Mouse (Mus musculus) CH12.LX (cell line): ENCODE measurements around the gene Arhgef10l. TPM values are rescaled to one million over a fixed set of nuclear protein-coding genes. Genes with fewer than 3 reads are reported as not detected.

ENCODE experiments used
- DNase-seq: peaks from one replicate; pipeline ENCODE4 v3.0.0-alpha.2; 2013; ENCODE audit errors: extremely low read depth
- H3K27ac ChIP-seq: 2 replicates; pipeline ENCODE4 v1.5.1; 2012; ENCODE audit warnings: low read depth, mild to moderate bottlenecking, control low read depth, moderate library complexity; ENCODE audit not compliant: insufficient read depth
- H3K27me3 ChIP-seq: replicated peaks from 2 replicates; pipeline ENCODE3; 2012; ENCODE audit warnings: inconsistent platforms
- H3K36me3 ChIP-seq, 2 experiments: replicated peaks in 1 of 2; 2 replicates each; pipeline versions ENCODE3 to v1.6.1; 2012; ENCODE audit warnings: inconsistent platforms in 1 of 2, low read length in 1 of 2, mild to moderate bottlenecking in 1 of 2, mixed read lengths in 1 of 2, moderate library complexity in 1 of 2; ENCODE audit not compliant: control insufficient read depth in 1 of 2, insufficient read depth in 1 of 2
- H3K4me1 ChIP-seq, 2 experiments: 2 replicates each; pipeline ENCODE4 v1.6.1; 2012; ENCODE audit warnings: inconsistent platforms in 1 of 2, moderate library complexity in 1 of 2; ENCODE audit not compliant: insufficient read depth in 2 of 2, control insufficient read depth in 1 of 2
- H3K4me2 ChIP-seq: 2 replicates; pipeline ENCODE4 v1.6.1; 2012; ENCODE audit warnings: low read depth, mild to moderate bottlenecking, control low read depth; ENCODE audit not compliant: poor library complexity, insufficient read depth, severe bottlenecking
- H3K4me3 ChIP-seq, 3 experiments: fragments of 150-350 bp in 1 of 3; sonication (generic) in 1 of 3; replicated peaks in 1 of 3; 2 replicates each; pipeline versions ENCODE3 to v1.5.1; 2011 to 2012; ENCODE audit warnings: low read depth in 2 of 3, low read length in 2 of 3, mild to moderate bottlenecking in 2 of 3, moderate library complexity in 2 of 3, control low read depth in 1 of 3, improper control_type of control experiment in 1 of 3, inconsistent platforms in 1 of 3, mixed read lengths in 1 of 3; ENCODE audit not compliant: poor library complexity in 1 of 3
- H3K79me2 ChIP-seq: replicated peaks from 2 replicates; pipeline ENCODE4 v1.6.1; 2012; ENCODE audit warnings: mild to moderate bottlenecking, moderate library complexity; ENCODE audit not compliant: control insufficient read depth, poor library complexity, insufficient read depth, severe bottlenecking; ENCODE audit errors: extremely low read depth
- H3K9ac ChIP-seq: 2 replicates; pipeline ENCODE4 v1.6.1; 2012; ENCODE audit warnings: low read depth, mild to moderate bottlenecking, control low read depth, moderate library complexity; ENCODE audit not compliant: insufficient read depth
- H3K9me3 ChIP-seq: replicated peaks from 2 replicates; pipeline ENCODE3; 2012; ENCODE audit warnings: low read length, inconsistent platforms, mixed read lengths
- BHLHE40 ChIP-seq: IDR thresholded peaks from 2 replicates; pipeline ENCODE4 v1.6.1; 2011; ENCODE audit warnings: mild to moderate bottlenecking, low read depth, low read length, improper control_type of control experiment
- CHD1 ChIP-seq: IDR thresholded peaks from 2 replicates; pipeline ENCODE4 v1.6.1; 2012; ENCODE audit warnings: low read depth, low read length, improper control_type of control experiment, inconsistent platforms
- CTCF ChIP-seq, 2 experiments: IDR thresholded peaks in 1 of 2; conservative IDR thresholded peaks in 1 of 2; 2 replicates each; pipeline ENCODE4 v1.5.1; 2011 to 2012; ENCODE audit warnings: low read depth in 2 of 2, low read length in 2 of 2, improper control_type of control experiment in 1 of 2, inconsistent platforms in 1 of 2, mild to moderate bottlenecking in 1 of 2, moderate library complexity in 1 of 2
- ETS1 ChIP-seq: conservative IDR thresholded peaks from 2 replicates; pipeline ENCODE4 v1.6.1; 2012; ENCODE audit warnings: low read depth, mild to moderate bottlenecking, inconsistent platforms, low read length, improper control_type of control experiment, moderate library complexity
- GABPA ChIP-seq: IDR thresholded peaks from 2 replicates; pipeline ENCODE4 v1.6.1; 2012; ENCODE audit warnings: low read depth, low read length, improper control_type of control experiment, inconsistent platforms; ENCODE audit not compliant: insufficient replicate concordance
- IRF4 ChIP-seq: IDR thresholded peaks from 2 replicates; pipeline ENCODE4 v1.6.1; 2014; ENCODE audit warnings: low read depth, mild to moderate bottlenecking, inconsistent platforms, low read length, improper control_type of control experiment
- JUN ChIP-seq: IDR thresholded peaks from 2 replicates; pipeline ENCODE4 v1.6.1; 2011; ENCODE audit warnings: low read depth, mild to moderate bottlenecking, low read length, improper control_type of control experiment, moderate library complexity; ENCODE audit not compliant: insufficient read depth
- JUND ChIP-seq: conservative IDR thresholded peaks from 2 replicates; pipeline ENCODE4 v1.6.1; 2011; ENCODE audit warnings: low read depth, low read length, improper control_type of control experiment
- KAT2A ChIP-seq: IDR thresholded peaks from 2 replicates; pipeline ENCODE4 v1.6.1; 2012; ENCODE audit warnings: low read length, improper control_type of control experiment, inconsistent platforms; ENCODE audit not compliant: insufficient replicate concordance
- MAZ ChIP-seq: IDR thresholded peaks from 2 replicates; pipeline ENCODE4 v1.6.1; 2012; ENCODE audit warnings: low read depth, mild to moderate bottlenecking, inconsistent platforms, low read length, improper control_type of control experiment, moderate library complexity
- MXI1 ChIP-seq: IDR thresholded peaks from 2 replicates; pipeline ENCODE4 v1.6.1; 2011; ENCODE audit warnings: mild to moderate bottlenecking, low read depth, low read length, improper control_type of control experiment
- POLR2AphosphoS2 ChIP-seq: IDR thresholded peaks from 2 replicates; pipeline ENCODE4 v1.6.1; 2011; ENCODE audit warnings: low read depth, low read length, improper control_type of control experiment
- RCOR1 ChIP-seq: conservative IDR thresholded peaks from 2 replicates; pipeline ENCODE4 v1.6.1; 2012; ENCODE audit warnings: low read depth, mild to moderate bottlenecking, inconsistent platforms, low read length, improper control_type of control experiment
- TCF12 ChIP-seq: IDR thresholded peaks from 2 replicates; pipeline ENCODE4 v1.6.1; 2014; ENCODE audit warnings: low read depth, mild to moderate bottlenecking, inconsistent platforms, low read length, improper control_type of control experiment
- USF2 ChIP-seq: conservative IDR thresholded peaks from 2 replicates; pipeline ENCODE4 v1.6.1; 2011; ENCODE audit warnings: low read depth, low read length, improper control_type of control experiment
- dilution Hi-C: fragments of 300-500 bp; cut with MboI; formaldehyde crosslinking; loops from 2 replicates; pipeline ENCODE4 v1.14.3; 2020; ENCODE audit warnings: low sequenced_read_pairs; ENCODE audit not compliant: extremely low pct_unique_long_range_greater_than_20kb, extremely low pct_ligation_motif_present
- in situ Hi-C: fragments of 300-500 bp; cut with MboI; formaldehyde crosslinking; loops from 3 replicates; pipeline ENCODE4 v1.14.3; 2019; ENCODE audit warnings: low sequenced_read_pairs, low pct_ligation_motif_present, low pct_unique_long_range_greater_than_20kb, mixed read lengths
- polyA plus RNA-seq: library from polyadenylated mRNA; unstranded; fragments of >175 nt; gene quantifications from 2 replicates; pipeline ENCODE4 v1.2.1, GENCODE M21; 2012; ENCODE audit warnings: low read depth; ENCODE audit not compliant: insufficient read length
- total RNA-seq, 2 experiments: library from RNA; depleted of rRNA; stranded (reverse); fragments of 300-350 nt in 1 of 2; fragments of >200 nt in 1 of 2; gene quantifications; 2 replicates each; pipeline ENCODE4 v1.2.3; 2012 to 2014

The Arhgef10l gene
- total and polyA plus RNA-seq, 3 experiments, result 4.5 to 15.8 (median 10.2) TPM

DNA sequence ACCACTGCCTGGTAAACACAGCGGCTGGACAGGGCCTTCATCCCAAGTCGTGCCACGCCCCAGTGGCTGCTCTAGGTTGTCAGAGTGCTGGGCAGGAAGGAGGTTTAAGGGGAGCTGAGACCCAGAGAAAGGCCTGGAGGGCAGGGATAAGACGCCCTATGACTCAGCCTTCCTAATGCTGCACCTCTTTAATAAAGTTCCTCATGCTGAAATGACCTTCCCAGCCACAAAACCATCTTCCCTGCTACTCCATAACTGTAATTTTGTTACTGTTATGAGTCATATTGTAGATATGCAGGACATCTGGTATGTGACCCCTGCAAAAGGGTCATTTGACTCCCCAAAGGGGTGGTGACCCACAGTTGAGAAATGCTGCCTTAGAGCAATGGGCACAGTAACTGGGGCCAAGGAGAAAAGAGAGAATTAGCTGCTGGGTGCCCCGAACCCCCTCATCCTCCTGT lies 128.2 kb downstream of the Arhgef10l start:
- Histone ChIP-seq H3K79me2 (no peaks in the 10 kb centered on the region), H3K4me2 (no peak overlapping the region), H3K36me3 (peaks cover 0 to 90% of the 10 kb centered on the region in 2 experiments), H3K27me3 (no peaks in the 10 kb centered on the region), H3K9me3 (no peaks in the 10 kb centered on the region), H3K4me1 (peaks cover 0 to 32% of the 10 kb centered on the region in 2 experiments; a peak in 2 of 4 replicates), H3K4me3 (no peak overlapping the region), H3K27ac (no peak overlapping the region), H3K9ac (no peak overlapping the region)
- in situ Hi-C loops, result no loop called here
- dilution Hi-C loops, result no loop called here
- TF ChIP-seq USF2, result no peak
- no peak for TF ChIP-seq CHD1
- TF ChIP-seq JUND, result no peak
- no peak for TF ChIP-seq IRF4
- no peak for TF ChIP-seq MXI1
- no peak for TF ChIP-seq KAT2A
- no peak for TF ChIP-seq JUN
- no peak for TF ChIP-seq MAZ
- TF ChIP-seq RCOR1, result no peak
- no peak for TF ChIP-seq CTCF (conservative IDR thresholded peaks at IDR 0.05 in 1 of 2, IDR thresholded peaks at IDR 0.05 in 1 of 2; ENCODE audit: low read depth in 2 of 2, low read length in 2 of 2)
- no peak for TF ChIP-seq GABPA
- no peak for TF ChIP-seq TCF12
- no peak for TF ChIP-seq POLR2AphosphoS2
- no peak for DNase-seq

DNA sequence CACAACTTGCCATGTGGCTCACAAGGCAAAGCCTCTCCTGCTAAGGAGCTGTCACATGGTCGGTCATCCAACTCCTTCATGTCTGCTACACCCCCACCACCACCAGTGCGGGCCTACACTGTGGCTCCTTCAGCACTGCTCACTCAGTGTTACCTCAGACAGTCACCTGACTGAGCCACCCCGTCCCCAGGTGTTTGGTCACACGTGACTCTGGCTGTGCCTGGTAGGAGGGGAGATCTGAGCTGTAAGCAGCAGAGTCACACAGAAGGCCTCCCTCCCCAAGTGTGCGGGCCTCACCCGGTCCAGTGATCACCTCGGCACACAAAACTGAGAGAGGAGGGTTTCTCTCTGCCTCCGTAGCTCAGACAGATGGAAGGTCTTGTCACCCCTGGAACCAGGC lies 130.5 kb downstream of the Arhgef10l start:
- H3K36me3 ChIP-seq, result peaks cover 0 to 90% of the 10 kb centered on the region in 2 experiments
- H3K79me2 ChIP-seq, result no peaks in the 10 kb centered on the region
- no peaks in the 10 kb centered on the region for H3K9me3 ChIP-seq
- peaks cover 0 to 25% of the 10 kb centered on the region in 2 experiments; a peak in 2 of 4 replicates for H3K4me1 ChIP-seq
- no peak overlapping the region for H3K27ac ChIP-seq
- H3K4me3 ChIP-seq, result no peak overlapping the region
- H3K27me3 ChIP-seq, result no peaks in the 10 kb centered on the region
- H3K4me2 ChIP-seq, result no peak overlapping the region
- TF ChIP-seq ETS1, result no peak
- peak; percentile 68 for TF ChIP-seq BHLHE40
- DNase-seq, result peak; percentile 14
- dilution Hi-C loops (no loop called here), in situ Hi-C loops (no loop called here)
- H3K9ac ChIP-seq, result no peak overlapping the region
